Mouse (Mus musculus) retina, postnatal 1 day (tissue): ENCODE measurements around the gene Krt81.
A peak's percentile ranks its signal among the peaks of the same experiment; 100 is the strongest.

Experiments
- DNase-seq: peaks from one replicate; pipeline ENCODE4 v3.0.0-alpha.2; 2012

The Krt81 gene

GRCm38 (mm10) chr15:101463651-101464050 lies at the start of gene Krt81:
Gene Krt81, minus strand, starts transcription at chr15:101463751.
- DNase-seq: no peak

- DNase-seq: no peak
These were observed 44.7 kb upstream of the Krt81 start for GRCm38 (mm10) chr15:101508247-101508646.

GRCm38 (mm10) chr15:101506896-101507758 lies 43.6 kb upstream of the Krt81 start:
- no peak for DNase-seq

GRCm38 (mm10) chr15:101497181-101497580 lies 33.6 kb upstream of the Krt81 start:
- DNase-seq: peak; percentile 63

- DNase-seq: no peak
These were observed 31.7 kb upstream of the Krt81 start for GRCm38 (mm10) chr15:101495266-101495665.

- DNase-seq: no peak
These were observed 30.7 kb upstream of the Krt81 start for GRCm38 (mm10) chr15:101494203-101494602.

- no peak for DNase-seq
These were observed 30.2 kb upstream of the Krt81 start for GRCm38 (mm10) chr15:101493713-101494112.

- DNase-seq: no peak
These were observed 29.2 kb upstream of the Krt81 start for GRCm38 (mm10) chr15:101492718-101493117.

GRCm38 (mm10) chr15:101491431-101491830 lies 27.9 kb upstream of the Krt81 start, which contains the start of gene Krt83:
Gene Krt83, minus strand, starts transcription at chr15:101491512.
- DNase-seq: no peak

- DNase-seq: no peak
These were observed 22.5 kb upstream of the Krt81 start for GRCm38 (mm10) chr15:101485911-101486635.

- DNase-seq: no peak
These were observed 21.4 kb upstream of the Krt81 start for GRCm38 (mm10) chr15:101484939-101485338.

GRCm38 (mm10) chr15:101483646-101484045 lies 20.1 kb upstream of the Krt81 start:
- DNase-seq: no peak

- no peak for DNase-seq
These were observed 18.5 kb upstream of the Krt81 start for GRCm38 (mm10) chr15:101482056-101482455.

- DNase-seq: peak; percentile 57
These were observed 16.1 kb upstream of the Krt81 start for GRCm38 (mm10) chr15:101479666-101480060.

- peak; percentile 77 for DNase-seq
These were observed 15.6 kb upstream of the Krt81 start for GRCm38 (mm10) chr15:101479007-101479665.

- peak; percentile 57 for DNase-seq
These were observed 9.5 kb upstream of the Krt81 start, which contains the start of gene Krt86 for GRCm38 (mm10) chr15:101472952-101473528. Gene Krt86, plus strand, starts transcription at chr15:101473478.

- DNase-seq: no peak
These were observed 5.5 kb upstream of the Krt81 start for GRCm38 (mm10) chr15:101469093-101469492.

GRCm38 (mm10) chr15:101459283-101459682 lies 4.3 kb downstream of the Krt81 start:
- DNase-seq: no peak

- peak; percentile 69 for DNase-seq
These were observed 5.1 kb downstream of the Krt81 start for GRCm38 (mm10) chr15:101458361-101458930.

- no peak for DNase-seq
These were observed 7.7 kb downstream of the Krt81 start for GRCm38 (mm10) chr15:101455891-101456290.

GRCm38 (mm10) chr15:101455292-101455691 lies 8.3 kb downstream of the Krt81 start:
- DNase-seq: no peak

- DNase-seq: no peak
These were observed 8.8 kb downstream of the Krt81 start for GRCm38 (mm10) chr15:101454774-101455173.
